Mouse (Mus musculus) adrenal gland (tissue): ENCODE data around the gene Gatad2b.
"Not testable (repeated sequence)": the region's sequence is repeated elsewhere in the genome, so short reads cannot be mapped to it uniquely, and the experiment has no call there.

Experiments used
- intact Hi-C: fragments of 180-260 bp; cut with DNase I; formaldehyde crosslinking; loops from one replicate; pipeline ENCODE4 v1.15.1; 2025

The Gatad2b gene

GRCm38 (mm10) chr3:90294064-90294440, 1.1 kb downstream of the Gatad2b start:
- intact Hi-C loops = loop anchor here (5.0 to 10.0 kb wide), 2 partner anchors 78 to 171 kb away; partner anchors contain the start of gene Npr1

DNA sequence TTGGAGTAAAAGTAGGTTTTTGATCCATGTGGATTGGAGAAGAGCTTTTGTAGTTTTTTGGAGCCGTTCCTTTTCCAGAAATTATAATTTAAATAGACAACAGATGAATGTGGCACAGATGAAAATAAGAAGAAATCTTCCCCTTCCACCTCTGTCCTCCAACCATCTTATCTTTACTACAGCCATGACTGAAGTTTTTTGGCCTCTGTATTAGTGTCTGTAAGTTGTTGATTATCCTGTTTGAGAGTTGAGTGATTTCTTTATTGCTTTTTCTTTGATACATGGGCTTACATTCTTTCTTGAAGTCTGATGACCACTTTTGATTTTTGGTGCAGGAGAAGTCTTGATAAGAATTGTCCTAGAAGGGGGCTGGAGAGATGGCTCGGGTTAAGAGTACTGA, 1.7 kb downstream of the Gatad2b start:
- intact Hi-C loops = loop anchor here (5.0 to 10.0 kb wide), 2 partner anchors 78 to 170 kb away; partner anchors contain the start of gene Npr1

- intact Hi-C loops = no loop called here
Observed at GRCm38 (mm10) chr3:90305801-90306200, 12.8 kb downstream of the Gatad2b start.

DNA sequence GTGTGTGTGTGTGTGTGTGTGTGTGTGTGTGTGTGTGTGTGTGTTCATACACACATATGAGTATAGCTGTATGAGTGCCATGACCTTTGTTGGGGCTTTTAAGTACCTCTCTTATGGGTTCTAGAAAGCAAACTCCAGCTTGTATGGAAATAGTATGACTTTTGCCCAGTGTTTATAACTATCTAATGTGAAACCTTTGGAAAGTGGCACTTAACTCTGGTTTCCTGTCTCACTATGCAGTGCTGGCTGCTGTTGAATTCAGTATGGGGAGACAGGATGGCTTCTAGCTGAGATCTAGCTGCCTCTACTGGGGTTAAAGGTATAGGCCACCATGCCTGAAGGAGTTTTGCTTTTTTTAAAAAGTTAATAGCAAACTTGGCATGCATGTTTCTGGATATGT, 16.6 kb downstream of the Gatad2b start:
- intact Hi-C loops = no loop called here

GRCm38 (mm10) chr3:90313367-90313766, 20.4 kb downstream of the Gatad2b start:
- intact Hi-C loops = no loop called here

GRCm38 (mm10) chr3:90314241-90314640, 21.3 kb downstream of the Gatad2b start:
- intact Hi-C loops = no loop called here

DNA sequence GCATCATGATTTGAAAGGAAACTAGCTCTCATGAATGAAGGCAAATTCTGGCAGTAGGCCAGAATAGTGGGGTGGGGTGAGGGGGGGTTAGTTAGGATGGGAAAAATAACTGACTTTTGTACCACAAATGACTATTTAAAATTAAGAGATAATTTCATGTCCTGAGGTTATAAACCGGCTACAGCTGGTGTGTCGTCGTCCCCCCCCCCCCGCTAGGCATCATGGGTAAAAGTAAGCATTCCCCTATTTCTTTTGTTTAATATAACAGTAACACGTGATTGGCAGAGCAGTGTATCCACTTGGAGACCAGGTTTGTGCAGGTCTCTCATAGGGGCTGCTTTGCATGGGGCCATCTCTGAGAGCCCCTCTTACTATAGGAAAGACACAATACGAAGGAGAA, 29.3 kb downstream of the Gatad2b start:
- intact Hi-C loops = no loop called here

DNA sequence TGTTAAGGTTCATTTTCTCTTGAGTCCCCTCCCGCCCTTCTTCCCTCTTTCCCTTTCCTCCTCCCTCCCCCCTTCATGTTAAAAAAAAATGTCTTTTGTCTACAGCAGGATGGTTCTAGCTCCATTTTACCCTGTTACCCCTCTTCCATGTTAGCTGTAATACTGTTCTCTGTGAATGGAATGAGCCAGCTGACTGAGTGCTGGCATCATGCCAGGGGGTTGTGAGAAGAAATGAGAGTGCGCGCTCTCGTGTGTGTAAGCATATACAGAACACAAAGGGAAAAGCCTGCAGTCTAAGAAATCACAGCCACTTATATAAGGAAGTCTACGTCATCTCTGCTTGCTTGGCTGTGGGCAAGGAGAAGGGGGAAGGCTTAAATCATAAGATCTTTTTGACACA, 30.1 kb downstream of the Gatad2b start:
- intact Hi-C loops = no loop called here

DNA sequence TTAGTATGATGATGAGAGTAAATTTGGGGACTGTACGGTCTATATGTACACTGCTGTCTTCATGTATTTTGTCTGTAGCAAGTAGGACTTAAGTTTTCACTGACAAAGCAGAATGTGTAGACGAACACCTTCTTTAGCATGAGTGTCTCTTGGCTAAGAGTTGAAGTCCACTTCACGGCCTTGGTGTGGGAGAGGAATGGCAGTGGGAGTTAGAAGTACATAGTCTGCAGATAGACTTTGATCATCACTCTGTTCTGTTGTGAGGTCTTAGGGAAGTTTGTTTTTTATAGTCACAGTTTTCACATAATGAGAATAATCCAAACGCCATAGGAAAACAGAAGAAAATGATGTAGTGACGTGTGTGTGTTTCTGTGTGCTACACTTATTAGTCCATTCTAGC, 39.5 kb downstream of the Gatad2b start:
- intact Hi-C loops = no loop called here

- intact Hi-C loops = no loop called here
Observed at GRCm38 (mm10) chr3:90335517-90335916, 42.5 kb downstream of the Gatad2b start.

DNA sequence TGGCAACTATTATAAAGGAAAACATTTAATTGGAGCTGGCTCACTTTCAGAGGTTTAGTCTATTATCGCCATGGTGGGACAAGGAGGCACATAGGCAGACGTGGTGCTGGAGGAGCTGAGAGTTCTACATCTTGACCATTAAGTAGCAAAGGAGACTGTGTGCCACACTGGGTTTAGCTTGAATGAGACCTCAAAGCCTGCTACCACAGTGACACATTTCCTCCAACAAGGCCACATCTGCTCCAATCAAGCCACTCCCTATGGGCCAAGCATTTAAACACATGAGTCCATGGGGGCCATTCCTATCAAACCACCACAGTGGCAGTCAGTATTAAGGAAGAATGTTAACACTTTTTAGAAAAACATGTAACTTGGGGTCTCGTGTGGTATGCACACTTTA, 45.2 kb downstream of the Gatad2b start:
- intact Hi-C loops = no loop called here

DNA sequence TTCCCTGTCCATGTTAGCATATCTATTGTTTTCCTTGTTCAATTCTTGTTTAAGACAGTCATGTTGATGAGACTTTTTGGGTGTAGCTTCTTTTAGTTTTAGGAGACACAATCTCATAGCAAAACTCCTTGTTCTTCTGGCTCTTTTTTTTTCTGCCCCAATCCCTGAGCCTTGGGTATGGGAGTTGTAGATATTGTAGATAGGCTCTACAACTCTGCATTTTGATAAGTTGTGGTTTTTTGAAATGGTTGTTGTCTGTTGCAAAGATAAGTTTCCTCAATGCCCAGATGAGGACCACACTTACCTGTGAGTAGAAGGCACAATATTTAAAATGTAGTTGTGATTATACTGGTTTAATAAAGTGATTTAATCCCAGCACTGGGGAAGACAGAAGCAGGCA, 47.2 kb downstream of the Gatad2b start:
- intact Hi-C loops = no loop called here

DNA sequence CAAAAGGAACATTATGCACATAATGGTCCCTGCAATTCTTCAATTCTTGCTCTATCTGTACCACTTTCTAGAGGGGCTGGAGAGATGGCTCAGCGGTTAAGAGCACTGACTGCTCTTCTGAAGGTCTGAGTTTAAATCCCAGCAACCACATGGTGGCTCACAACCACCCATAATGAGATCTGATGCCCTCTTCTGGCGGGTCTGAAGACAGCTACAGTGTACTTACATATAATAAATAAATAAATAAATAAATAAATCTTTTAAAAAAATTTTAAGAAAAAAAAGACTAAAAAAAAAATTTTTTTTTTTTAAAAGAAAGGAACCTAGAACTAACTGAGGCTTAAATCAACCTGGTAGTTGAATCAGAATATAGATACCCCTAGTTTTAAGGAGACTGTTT, 49.9 kb downstream of the Gatad2b start:
- intact Hi-C loops = not testable (repeated sequence)

GRCm38 (mm10) chr3:90347847-90348246, 54.9 kb downstream of the Gatad2b start:
- intact Hi-C loops = no loop called here

- intact Hi-C loops = no loop called here
Observed at GRCm38 (mm10) chr3:90357959-90358358, 65.0 kb downstream of the Gatad2b start.

- intact Hi-C loops = no loop called here
Observed at GRCm38 (mm10) chr3:90359230-90359629, 66.3 kb downstream of the Gatad2b start.

DNA sequence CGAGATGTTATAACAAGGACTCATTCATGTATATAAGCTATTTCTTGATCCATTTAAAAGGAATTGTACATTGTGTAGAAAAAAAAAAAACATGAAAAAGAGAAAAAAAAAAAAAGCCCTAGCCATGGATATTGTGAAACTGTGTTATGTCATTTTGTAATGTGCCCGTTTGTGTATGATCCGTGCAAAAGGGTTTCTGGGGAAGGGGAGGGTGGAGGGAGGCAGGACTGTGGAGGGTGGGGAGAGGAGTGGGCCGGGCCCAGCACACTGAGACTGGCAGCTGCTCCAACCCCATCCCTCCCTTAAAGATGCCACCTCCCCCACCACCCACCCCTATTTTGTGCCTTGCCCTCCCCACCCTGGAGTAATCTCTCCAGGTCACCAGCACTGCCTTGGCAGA, 68.5 kb downstream of the Gatad2b start:
- intact Hi-C loops = loop anchor here (5.0 kb wide), 1 partner anchor 89 kb away; no protein-coding TSS in a partner anchor

GRCm38 (mm10) chr3:90362346-90362745, 69.4 kb downstream of the Gatad2b start:
- intact Hi-C loops = loop anchor here (5.0 kb wide), 1 partner anchor 90 kb away; no protein-coding TSS in a partner anchor

GRCm38 (mm10) chr3:90367001-90367632, 74.1 kb downstream of the Gatad2b start:
- intact Hi-C loops = no loop called here

- intact Hi-C loops = no loop called here
Observed at GRCm38 (mm10) chr3:90369041-90369440, 76.1 kb downstream of the Gatad2b start.

DNA sequence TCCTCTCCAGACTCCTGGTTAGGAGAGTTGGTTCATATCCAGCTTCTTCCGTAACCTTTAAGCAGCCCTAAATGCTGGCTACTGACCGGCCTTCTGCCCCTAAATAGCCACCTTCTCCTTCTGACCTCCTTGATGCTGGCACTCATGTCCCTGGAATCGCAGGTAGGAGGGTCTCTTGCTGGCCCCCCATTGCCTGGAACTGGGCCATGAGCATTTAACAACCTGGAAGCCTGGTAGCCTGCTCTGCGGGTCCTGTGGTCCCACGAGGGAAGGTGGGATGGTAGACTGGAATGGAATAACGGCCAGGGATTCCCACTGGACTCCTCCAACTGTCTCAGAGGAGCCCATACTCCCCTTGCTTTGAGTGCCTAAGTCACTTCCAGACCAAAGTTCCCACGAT, 78.9 kb downstream of the Gatad2b start:
- intact Hi-C loops = loop anchor here (2.0 to 5.0 kb wide), 3 partner anchors 80 to 150 kb away; partner anchors contain the start of genes Dennd4b and Gatad2b

GRCm38 (mm10) chr3:90372817-90373216, 79.8 kb downstream of the Gatad2b start:
- intact Hi-C loops = loop anchor here (2.0 to 5.0 kb wide), 3 partner anchors 81 to 151 kb away; partner anchors contain the start of genes Dennd4b and Gatad2b

- intact Hi-C loops = loop anchor here (2.0 to 5.0 kb wide), 3 partner anchors 81 to 151 kb away; partner anchors contain the start of genes Dennd4b and Gatad2b
Observed at GRCm38 (mm10) chr3:90373432-90374028, 80.6 kb downstream of the Gatad2b start.
